Comparison of ENCODE assay signal across 17 mouse cellular contexts in genomic region chr6:94924338-94925039, GRCm38 (mm10).
"Had no signal": no experiment of that assay in that cellular context is flagged by ENCODE, and none has a peak within 500 bp of the region (broad histone marks: within the 10 kb centered on the region; RNA-seq: fewer than 3 reads in every experiment).

No protein-coding gene starts in this region.

- H3K36me3 ChIP-seq: limb, embryonic 10.5 days; liver, embryonic 15.5 days; midbrain, embryonic 10.5 days; neural tube, embryonic 15.5 days had no signal

- H3K4me1 ChIP-seq: limb, embryonic 10.5 days; liver, embryonic 15.5 days; midbrain, embryonic 10.5 days; neural tube, embryonic 15.5 days had no signal

- H3K27ac ChIP-seq: kidney, postnatal 0 days; layer of hippocampus, adult 2 months; limb, embryonic 10.5 days; liver, embryonic 15.5 days; macrophage; midbrain, embryonic 10.5 days; neural tube, embryonic 15.5 days had no signal

- H3K4me3 ChIP-seq: layer of hippocampus, adult 2 months; limb, embryonic 10.5 days; liver, embryonic 15.5 days; midbrain, embryonic 10.5 days; myocyte; neural tube, embryonic 15.5 days had no signal

- H3K9ac ChIP-seq: liver, embryonic 15.5 days; neural tube, embryonic 15.5 days had no signal

- H3K27me3 ChIP-seq: liver, embryonic 15.5 days; neural tube, embryonic 15.5 days had no signal

- ATAC-seq: lung, postnatal 0 days had no signal

- H3K9me3 ChIP-seq: limb, embryonic 10.5 days; liver, embryonic 15.5 days; midbrain, embryonic 10.5 days; neural tube, embryonic 15.5 days had no signal

- DNase-seq: kidney, adult 11 months; kidney, adult 9 months; kidney, postnatal 4 days; lung, adult 2 months; midbrain, embryonic 14.5 days; right cerebral cortex, postnatal 4 days; spleen, adult 18-20 months; thymus, postnatal 4 days had no signal
